Mouse (Mus musculus) small intestine, adult 2 months (tissue): Measurements from ENCODE around the gene Edn1. TPM values are rescaled to one million over a fixed set of nuclear protein-coding genes. Genes with fewer than 3 reads are reported as not detected.

Experiments used
- H3K27ac ChIP-seq: fragments of 200-500 bp; 2 replicates; pipeline ENCODE4 v1.5.1; 2012; ENCODE audit warnings: low read depth, low read length, control low read depth, inconsistent platforms; ENCODE audit not compliant: insufficient read depth
- H3K27me3 ChIP-seq: fragments of 200-500 bp; 2 replicates; pipeline ENCODE4 v1.6.1; 2012; ENCODE audit warnings: mild to moderate bottlenecking, moderate library complexity, low read length, inconsistent platforms; ENCODE audit not compliant: control insufficient read depth, insufficient read depth
- H3K36me3 ChIP-seq: fragments of 200-500 bp; 2 replicates; pipeline ENCODE4 v1.6.1; 2012; ENCODE audit warnings: mild to moderate bottlenecking, low read length, control low read depth, inconsistent platforms; ENCODE audit not compliant: control insufficient read depth, insufficient read depth
- H3K4me1 ChIP-seq: fragments of 200-500 bp; 2 replicates; pipeline ENCODE4 v1.6.1; 2012; ENCODE audit warnings: low read length, inconsistent platforms, mixed read lengths; ENCODE audit not compliant: control insufficient read depth, insufficient read depth, insufficient read length
- H3K4me3 ChIP-seq: fragments of 200-500 bp; 2 replicates; pipeline ENCODE4 v1.5.1; 2012; ENCODE audit warnings: low read depth, mild to moderate bottlenecking, control low read depth, inconsistent platforms, low read length, moderate library complexity
- CTCF ChIP-seq: fragments of 200-500 bp; IDR thresholded peaks from 2 replicates; pipeline ENCODE4 v1.5.1; 2012; ENCODE audit warnings: low read depth, mild to moderate bottlenecking, control low read depth, inconsistent platforms, low read length, moderate library complexity, mixed read lengths; ENCODE audit not compliant: insufficient replicate concordance, insufficient read length; ENCODE audit errors: extremely low read depth
- POLR2A ChIP-seq: fragments of 200-500 bp; IDR thresholded peaks from 2 replicates; pipeline ENCODE4 v1.6.1; 2012; ENCODE audit warnings: low read depth, mild to moderate bottlenecking, control low read depth, inconsistent platforms, low read length, moderate library complexity
- WGBS: fragments of 180-500 bp; shearing (Covaris S2); methylation state at CpG from one replicate; pipeline ENCODE4 v1.1.7; 2018; 5-methylcytosine and 5-hydroxymethylcytosine counted together
- polyA plus RNA-seq: library from polyadenylated mRNA; depleted of rRNA; stranded (reverse); fragments of >200 nt; gene quantifications from 2 replicates; pipeline ENCODE4 v1.2.3, GENCODE M21; 2012

Gene Edn1
- polyA plus RNA-seq, 1 experiment, result 2.4 TPM

DNA sequence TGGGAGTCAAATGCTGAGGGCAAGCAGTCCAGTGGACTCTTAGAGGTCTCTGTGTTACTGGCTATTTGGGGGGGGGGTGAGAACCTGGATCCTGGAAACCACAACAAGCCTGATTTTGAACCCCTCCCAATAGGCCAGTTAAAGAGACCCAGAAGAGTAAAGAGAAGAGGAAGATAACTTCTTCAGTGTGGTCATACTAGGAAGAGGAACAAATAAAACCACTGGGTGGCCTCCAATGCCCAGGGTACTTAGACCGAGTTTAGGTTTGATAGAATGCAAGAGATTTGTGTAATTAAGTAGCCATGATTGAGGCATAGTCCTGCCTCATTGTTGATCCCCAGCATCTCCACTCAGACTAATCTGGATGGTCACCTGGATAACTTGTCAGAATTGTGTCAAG lies 14.4 kb downstream of the Edn1 start:
- Histone ChIP-seq H3K36me3 (no peaks in the 10 kb centered on the region), H3K4me1 (peaks cover 5% of the 10 kb centered on the region; the same call in 1 of the 2 replicates), H3K4me3 (no peak overlapping the region), H3K27ac (no peak overlapping the region), H3K27me3 (no peaks in the 10 kb centered on the region)
- WGBS, result 68% methylated on average over 1 of the region's 1 CpGs
- TF ChIP-seq CTCF (no peak), POLR2A (no peak)

DNA sequence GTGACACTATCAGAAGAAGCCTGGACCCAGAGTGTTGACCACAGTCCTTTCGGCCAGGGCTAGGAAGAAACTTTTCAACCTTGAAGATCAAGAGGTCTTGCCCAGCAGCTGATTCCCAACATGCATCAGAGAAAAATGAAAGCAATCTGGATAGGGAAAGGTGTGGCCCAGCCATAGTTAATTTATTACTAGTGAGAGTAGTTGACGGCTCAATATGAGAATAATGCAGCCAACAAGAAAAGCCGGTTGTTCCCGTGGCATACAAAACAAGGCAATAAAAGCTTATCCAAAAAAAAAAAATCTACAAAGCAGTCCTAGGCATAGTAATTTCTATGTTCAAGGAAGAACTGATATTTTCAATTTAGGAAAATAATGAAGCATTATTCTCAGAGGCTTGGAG lies 16.5 kb downstream of the Edn1 start:
- WGBS, result 27% methylated on average over 4 of the region's 4 CpGs
- Histone ChIP-seq H3K4me1 (peaks cover 5% of the 10 kb centered on the region; the same call in 1 of the 2 replicates), H3K27ac (peak overlapping the region; percentile 83), H3K4me3 (no peak overlapping the region), H3K36me3 (no peaks in the 10 kb centered on the region), H3K27me3 (no peaks in the 10 kb centered on the region)
- TF ChIP-seq CTCF (no peak), POLR2A (no peak)

DNA sequence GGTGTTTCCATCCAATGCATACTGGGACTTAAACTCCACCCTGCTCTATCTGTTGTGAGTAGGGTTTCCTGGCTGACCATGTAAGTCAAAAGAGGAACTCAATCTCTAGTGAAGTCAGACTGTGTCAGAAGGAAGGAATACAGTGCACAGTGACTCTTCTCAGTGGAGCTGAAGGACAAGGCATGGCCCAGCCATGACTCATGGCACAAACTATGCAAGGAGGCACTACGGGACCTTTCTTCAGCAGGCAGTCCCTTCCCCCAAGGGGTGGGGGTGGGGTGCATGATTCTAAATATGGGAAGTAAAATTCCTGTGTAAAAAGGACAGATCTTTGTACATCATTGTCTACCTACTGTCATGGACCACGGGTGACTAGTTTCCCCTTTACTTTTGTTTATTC lies 27.3 kb downstream of the Edn1 start:
- Histone ChIP-seq H3K36me3 (no peaks in the 10 kb centered on the region), H3K4me3 (no peak overlapping the region), H3K27me3 (no peaks in the 10 kb centered on the region), H3K27ac (no peak overlapping the region), H3K4me1 (no peaks in the 10 kb centered on the region)
- no peak for TF ChIP-seq POLR2A
- WGBS, result 73% methylated on average over 2 of the region's 2 CpGs

DNA sequence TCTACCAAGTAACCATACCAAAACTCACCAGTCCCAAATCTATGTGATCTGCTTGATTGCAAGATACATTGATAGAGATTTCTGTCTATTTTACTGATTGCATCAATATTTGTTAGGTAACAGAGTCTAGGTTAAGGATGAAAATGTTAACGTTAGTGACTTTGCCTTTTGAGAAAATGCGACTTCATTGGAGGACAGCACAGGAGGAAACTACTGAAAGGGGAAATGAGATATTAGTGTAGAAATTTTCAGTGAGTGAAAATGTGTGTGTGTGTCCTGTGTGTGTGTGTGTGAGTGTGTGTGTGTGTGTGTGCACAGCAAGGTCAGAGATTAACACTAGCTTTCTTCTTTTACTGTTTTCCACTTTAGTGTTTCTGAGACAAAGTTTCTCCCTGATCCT lies 29.8 kb downstream of the Edn1 start:
- TF ChIP-seq CTCF (no peak), POLR2A (no peak)

DNA sequence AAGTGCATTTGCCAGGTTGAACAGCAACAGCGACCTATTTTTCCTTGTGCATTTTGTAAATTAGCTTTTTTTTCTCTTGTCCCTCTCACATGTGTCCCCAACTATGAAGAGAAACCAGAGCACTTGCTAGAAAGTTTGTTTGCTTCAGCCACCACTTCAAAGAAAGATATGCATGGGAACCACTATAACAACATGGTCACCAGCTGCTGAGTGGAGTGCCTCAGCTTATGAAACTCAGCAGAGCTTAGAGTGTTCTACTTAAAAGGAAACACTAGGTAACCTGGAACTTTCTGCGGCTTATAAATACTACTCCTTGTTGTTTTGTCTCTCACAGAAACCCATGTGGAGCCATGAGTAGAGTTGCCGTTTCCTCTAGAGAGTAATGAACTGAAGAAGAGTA lies 33.7 kb downstream of the Edn1 start:
- 90% methylated on average over 3 of the region's 3 CpGs for WGBS
- Histone ChIP-seq H3K27ac (no peak overlapping the region), H3K4me3 (no peak overlapping the region), H3K27me3 (no peaks in the 10 kb centered on the region), H3K36me3 (no peaks in the 10 kb centered on the region), H3K4me1 (peaks cover 10% of the 10 kb centered on the region; the same call in 1 of the 2 replicates)
- no peak for TF ChIP-seq POLR2A
- no peak for TF ChIP-seq CTCF

More for the DNA sequence above, 29.8 kb downstream of the Edn1 start:
- 91% methylated on average over 2 of the region's 2 CpGs for WGBS
- H3K36me3 ChIP-seq, result no peaks in the 10 kb centered on the region
- H3K4me1 ChIP-seq, result peaks cover 1% of the 10 kb centered on the region; the same call in 1 of the 2 replicates
- no peak overlapping the region for H3K27ac ChIP-seq
- no peak overlapping the region for H3K4me3 ChIP-seq
- H3K27me3 ChIP-seq, result no peaks in the 10 kb centered on the region

DNA sequence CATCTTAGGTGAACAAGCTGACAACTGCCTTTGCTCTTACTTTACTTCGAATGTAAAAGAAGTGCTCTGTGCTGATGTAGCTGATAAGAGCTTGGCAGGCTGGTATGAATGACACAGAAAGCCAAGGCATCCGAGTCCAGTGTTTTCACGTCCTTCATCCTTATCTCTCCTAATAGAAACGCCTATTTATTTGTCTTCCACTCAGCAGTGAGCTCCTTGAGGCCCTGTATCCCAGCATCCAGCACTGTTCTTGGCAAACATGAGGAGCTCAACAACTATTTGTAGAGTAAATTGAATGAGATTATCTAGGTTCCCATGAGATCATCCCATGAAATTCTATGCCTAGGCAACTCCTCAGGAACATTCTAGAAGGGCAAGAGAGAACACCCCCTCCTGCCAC lies 35.1 kb downstream of the Edn1 start:
- WGBS, result 23% methylated on average over 4 of the region's 4 CpGs
- no peak for TF ChIP-seq POLR2A
- no peak for TF ChIP-seq CTCF
- Histone ChIP-seq H3K27ac (no peak overlapping the region), H3K27me3 (no peaks in the 10 kb centered on the region), H3K4me3 (no peak overlapping the region), H3K36me3 (no peaks in the 10 kb centered on the region), H3K4me1 (peaks cover 10% of the 10 kb centered on the region; the same call in 1 of the 2 replicates)

DNA sequence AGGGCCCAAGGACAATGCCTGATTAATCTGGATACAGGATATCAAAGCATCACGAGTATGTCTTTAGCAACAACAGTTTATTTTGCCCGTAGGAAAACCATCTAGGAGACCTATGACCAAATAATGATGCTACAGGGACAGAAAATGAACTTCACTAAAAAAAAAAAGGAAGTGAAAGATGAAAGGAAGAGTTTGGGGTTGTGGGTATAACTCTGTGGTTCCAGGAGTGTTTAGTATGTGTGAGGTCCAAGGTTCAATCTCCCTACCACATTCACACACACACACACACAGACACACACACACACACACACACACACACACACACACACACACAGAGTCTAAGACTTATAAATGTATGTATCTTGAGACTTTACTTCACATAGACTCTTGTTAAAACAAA lies 35.8 kb downstream of the Edn1 start:
- TF ChIP-seq CTCF (no peak), POLR2A (no peak)
- 73% methylated on average over 2 of the region's 2 CpGs for WGBS

DNA sequence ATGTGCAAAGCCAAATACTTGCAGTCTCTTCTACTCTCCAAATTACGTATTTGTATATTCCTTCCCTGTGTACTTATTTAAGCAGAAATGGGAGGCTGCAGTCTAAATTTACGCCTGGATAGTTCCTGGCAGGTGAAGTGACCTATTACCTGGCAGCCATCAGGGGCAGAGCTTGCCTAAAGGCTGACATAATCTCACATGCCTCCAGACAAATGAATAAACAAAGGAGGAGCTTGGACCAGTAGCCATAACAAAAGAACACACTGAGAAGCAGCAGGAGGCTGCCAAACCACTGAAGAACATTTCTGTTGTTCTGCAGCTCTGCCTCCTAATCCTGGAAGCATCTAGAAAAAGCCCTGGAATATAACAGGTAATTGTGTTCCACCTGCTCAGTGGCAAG lies 38.2 kb downstream of the Edn1 start:
- Histone ChIP-seq H3K36me3 (no peaks in the 10 kb centered on the region), H3K4me1 (peaks cover 14% of the 10 kb centered on the region; the same call in 1 of the 2 replicates), H3K4me3 (no peak overlapping the region), H3K27me3 (no peaks in the 10 kb centered on the region), H3K27ac (no peak overlapping the region)
- 41% methylated on average over 2 of the region's 2 CpGs for WGBS
- TF ChIP-seq CTCF, result no peak
- no peak for TF ChIP-seq POLR2A

More for the DNA sequence above, 35.8 kb downstream of the Edn1 start:
- H3K27ac ChIP-seq, result no peak overlapping the region
- H3K4me1 ChIP-seq, result peaks cover 12% of the 10 kb centered on the region; the same call in 1 of the 2 replicates
- H3K4me3 ChIP-seq, result no peak overlapping the region
- H3K36me3 ChIP-seq, result no peaks in the 10 kb centered on the region
- H3K27me3 ChIP-seq, result no peaks in the 10 kb centered on the region
